Mouse (Mus musculus): ENCODE data around the gene Atp6v0a4. TPM values are rescaled to one million over a fixed set of nuclear protein-coding genes. Genes with fewer than 3 reads are reported as not detected.

Atp6v0a4 gene
- polyA plus RNA-seq, 1 experiment from 2014 or later: 0.10 TPM

- Histone ChIP-seq H3K4me1 (0 out of 2 replicates have a peak, but pooled peaks cover 11% of the 10 kb centered on the region), H3K9me3 (replicated peaks) (no peaks in the 10 kb centered on the region), H3K4me3 (no peak overlapping the region), H3K27ac (no peak overlapping the region), H3K9ac (no peak overlapping the region), H3K27me3 (replicated peaks) (no peaks in the 10 kb centered on the region), H3K36me3 (peaks cover 8% of the 10 kb centered on the region; the same call in 1 of the 2 replicates), H3K4me2 (no peak overlapping the region)
- WGBS (ENCODE audit: insufficient replicate concordance): 70% methylated on average over 18 of the region's 18 CpGs
- no peak for ATAC-seq
Observed at GRCm38 (mm10) chr6:38123471-38124206, 747 bp downstream of the Atp6v0a4 start.

- H3K27me3 ChIP-seq (replicated peaks): no peaks in the 10 kb centered on the region
- H3K9me3 ChIP-seq (replicated peaks): no peaks in the 10 kb centered on the region
- H3K9ac ChIP-seq: no peak overlapping the region
- no peak overlapping the region for H3K4me2 ChIP-seq
- H3K27ac ChIP-seq: no peak overlapping the region
- H3K4me3 ChIP-seq: no peak overlapping the region
- no peak for ATAC-seq
- 67% methylated on average over 6 of the region's 6 CpGs for WGBS (ENCODE audit: insufficient replicate concordance)
- 0 out of 2 replicates have a peak, but pooled peaks cover 11% of the 10 kb centered on the region for H3K4me1 ChIP-seq
- H3K36me3 ChIP-seq: peaks cover 3% of the 10 kb centered on the region; the same call in 1 of the 2 replicates
Observed at GRCm38 (mm10) chr6:38122791-38123190, 1.6 kb downstream of the Atp6v0a4 start.

- no peaks in the 10 kb centered on the region for H3K36me3 ChIP-seq
Observed at GRCm38 (mm10) chr6:38121843-38122242, 2.5 kb downstream of the Atp6v0a4 start.

GRCm38 (mm10) chr6:38120681-38121371 lies 3.6 kb downstream of the Atp6v0a4 start:
- Histone ChIP-seq H3K27ac (peak overlapping the region; percentile 27; the same call in 1 of the 2 replicates), H3K4me2 (no peak overlapping the region), H3K4me1 (0 out of 2 replicates have a peak, but pooled peaks cover 5% of the 10 kb centered on the region), H3K9me3 (replicated peaks) (no peaks in the 10 kb centered on the region), H3K27me3 (replicated peaks) (no peaks in the 10 kb centered on the region), H3K36me3 (no peaks in the 10 kb centered on the region), H3K4me3 (no peak overlapping the region), H3K9ac (no peak overlapping the region)
- 58% methylated on average over 9 of the region's 9 CpGs for WGBS (ENCODE audit: insufficient replicate concordance)
- peak; percentile 76 for ATAC-seq

More at GRCm38 (mm10) chr6:38121843-38122242, 2.5 kb downstream of the Atp6v0a4 start:
- ATAC-seq: no peak
- Histone ChIP-seq H3K4me2 (no peak overlapping the region), H3K27ac (no peak overlapping the region), H3K4me3 (no peak overlapping the region), H3K9ac (no peak overlapping the region), H3K9me3 (replicated peaks) (no peaks in the 10 kb centered on the region), H3K4me1 (0 out of 2 replicates have a peak, but pooled peaks cover 11% of the 10 kb centered on the region), H3K27me3 (replicated peaks) (no peaks in the 10 kb centered on the region)
- WGBS (ENCODE audit: insufficient replicate concordance): 63% methylated on average over 5 of the region's 5 CpGs

- Histone ChIP-seq H3K4me1 (0 out of 2 replicates have a peak, but pooled peaks cover 5% of the 10 kb centered on the region), H3K36me3 (no peaks in the 10 kb centered on the region), H3K9me3 (replicated peaks) (no peaks in the 10 kb centered on the region), H3K4me2 (no peak overlapping the region), H3K27ac (no peak overlapping the region), H3K4me3 (no peak overlapping the region), H3K9ac (no peak overlapping the region), H3K27me3 (replicated peaks) (no peaks in the 10 kb centered on the region)
- no peak for ATAC-seq
- 65% methylated on average over 6 of the region's 6 CpGs for WGBS (ENCODE audit: insufficient replicate concordance)
Observed at GRCm38 (mm10) chr6:38118341-38118740, 6.0 kb downstream of the Atp6v0a4 start.

GRCm38 (mm10) chr6:38116107-38116770 lies 8.1 kb downstream of the Atp6v0a4 start:
- Histone ChIP-seq H3K4me2 (no peak overlapping the region), H3K4me3 (no peak overlapping the region), H3K9me3 (replicated peaks) (no peaks in the 10 kb centered on the region), H3K9ac (no peak overlapping the region), H3K27ac (no peak overlapping the region), H3K4me1 (no peaks in the 10 kb centered on the region), H3K27me3 (replicated peaks) (no peaks in the 10 kb centered on the region), H3K36me3 (no peaks in the 10 kb centered on the region)
- no peak for ATAC-seq
- 60% methylated on average over 4 of the region's 4 CpGs for WGBS (ENCODE audit: insufficient replicate concordance)

- Histone ChIP-seq H3K4me1 (no peaks in the 10 kb centered on the region), H3K27ac (no peak overlapping the region), H3K36me3 (no peaks in the 10 kb centered on the region), H3K9ac (no peak overlapping the region), H3K4me3 (no peak overlapping the region), H3K4me2 (no peak overlapping the region), H3K27me3 (replicated peaks) (peaks cover 16% of the 10 kb centered on the region; the same call in 1 of the 2 replicates), H3K9me3 (replicated peaks) (no peaks in the 10 kb centered on the region)
- ATAC-seq: no peak
- 68% methylated on average over 9 of the region's 9 CpGs for WGBS (ENCODE audit: insufficient replicate concordance)
Observed at GRCm38 (mm10) chr6:38110859-38111258, 13.5 kb downstream of the Atp6v0a4 start.

- no peaks in the 10 kb centered on the region for H3K4me1 ChIP-seq
- H3K9me3 ChIP-seq (replicated peaks): no peaks in the 10 kb centered on the region
- whole genome bisulfite sequencing (ENCODE audit: insufficient replicate concordance): 19% methylated on average over 9 of the region's 9 CpGs
- no peak overlapping the region for H3K4me2 ChIP-seq
- H3K27me3 ChIP-seq (replicated peaks): peaks cover 16% of the 10 kb centered on the region; the same call in 1 of the 2 replicates
- H3K27ac ChIP-seq: no peak overlapping the region
- no peak overlapping the region for H3K4me3 ChIP-seq
- no peak for ATAC-seq
- H3K9ac ChIP-seq: no peak overlapping the region
- no peaks in the 10 kb centered on the region for H3K36me3 ChIP-seq
Observed at GRCm38 (mm10) chr6:38109871-38110270, 14.5 kb downstream of the Atp6v0a4 start.

- Histone ChIP-seq H3K9ac (no peak within 1 kb of the TSS), H3K4me1 (0 out of 2 replicates have a peak, but pooled peaks cover under 1% of the 10 kb centered on the region), H3K27ac (no peak within 1 kb of the TSS), H3K27me3 (replicated peaks) (peaks cover 16% of the 10 kb centered on the region; the same call in 1 of the 2 replicates), H3K9me3 (replicated peaks) (no peaks in the 10 kb centered on the region), H3K4me3 (no peak within 1 kb of the TSS), H3K4me2 (no peak within 1 kb of the TSS), H3K36me3 (no peaks in the 10 kb centered on the region)
- ATAC-seq: no peak
- WGBS (ENCODE audit: insufficient replicate concordance): 27% methylated on average over 9 of the region's 9 CpGs
Observed at GRCm38 (mm10) chr6:38109160-38109795, 15.1 kb downstream of the Atp6v0a4 start, which contains the start of gene Tmem213. Gene Tmem213, plus strand, starts transcription at chr6:38109255.

GRCm38 (mm10) chr6:38108449-38108848 lies 15.9 kb downstream of the Atp6v0a4 start:
- no peak overlapping the region for H3K4me2 ChIP-seq
- ATAC-seq: no peak
- H3K36me3 ChIP-seq: no peaks in the 10 kb centered on the region
- no peaks in the 10 kb centered on the region for H3K9me3 ChIP-seq (replicated peaks)
- H3K27me3 ChIP-seq (replicated peaks): peaks cover 16% of the 10 kb centered on the region; the same call in 1 of the 2 replicates
- no peak overlapping the region for H3K27ac ChIP-seq
- H3K9ac ChIP-seq: no peak overlapping the region
- 92% methylated on average over 5 of the region's 5 CpGs for WGBS (ENCODE audit: insufficient replicate concordance)
- no peak overlapping the region for H3K4me3 ChIP-seq
- H3K4me1 ChIP-seq: peaks cover 9% of the 10 kb centered on the region

GRCm38 (mm10) chr6:38105924-38106323 lies 18.5 kb downstream of the Atp6v0a4 start:
- Histone ChIP-seq H3K4me3 (no peak overlapping the region), H3K36me3 (no peaks in the 10 kb centered on the region), H3K4me1 (peaks cover 11% of the 10 kb centered on the region), H3K9me3 (replicated peaks) (no peaks in the 10 kb centered on the region), H3K4me2 (no peak overlapping the region), H3K27ac (no peak overlapping the region), H3K9ac (no peak overlapping the region), H3K27me3 (replicated peaks) (peaks cover 14% of the 10 kb centered on the region; the same call in 1 of the 2 replicates)
- WGBS (ENCODE audit: insufficient replicate concordance): 77% methylated on average over 9 of the region's 9 CpGs
- no peak for ATAC-seq
